In genomic region chr12:70837792-70838321, GRCm38 (mm10) we compare ENCODE assay signal across 13 mouse cellular contexts. TPM values are rescaled to one million over a fixed set of nuclear protein-coding genes. Genes with fewer than 3 reads are reported as not detected.
DNase-seq lines count a peak whose midpoint lies in the region; ATAC-seq and TF ChIP-seq lines count a peak whose summit lies in the region.
"Had no signal": no experiment of that assay in that cellular context is flagged by ENCODE, and none has a peak within 500 bp of the region (broad histone marks: within the 10 kb centered on the region; RNA-seq: fewer than 3 reads in every experiment).

No protein-coding gene starts in this region.

- no peaks in the 10 kb centered on the region for H3K27me3 ChIP-seq in heart, embryonic 10.5 days (ENCODE audit: insufficient read depth, poor library complexity, severe bottlenecking)
- H3K27me3 ChIP-seq in kidney, adult 2 months (replicated peaks; ENCODE audit: control insufficient read depth, insufficient read depth, low read length): no peaks in the 10 kb centered on the region
- H3K27me3 ChIP-seq in hindbrain, postnatal 0 days (ENCODE audit: insufficient read depth, low read length): no peaks in the 10 kb centered on the region

- H3K36me3 ChIP-seq in heart, embryonic 10.5 days: peaks cover 9% of the 10 kb centered on the region; the same call in 1 of the 2 replicates
- no peaks in the 10 kb centered on the region for H3K36me3 ChIP-seq in kidney, adult 2 months (ENCODE audit: control insufficient read depth, insufficient read depth, low read length)
- H3K36me3 ChIP-seq in hindbrain, postnatal 0 days (ENCODE audit: insufficient read depth, low read length): no peaks in the 10 kb centered on the region

- H3K4me2 ChIP-seq in hindbrain, postnatal 0 days (ENCODE audit: low read depth, low read length): no peak overlapping the region

- DNase-seq in heart, adult 11 months: peak; percentile 95
- DNase-seq in heart, postnatal 10 days: no peak
- DNase-seq in adrenal gland, postnatal 14 days: peak; percentile 73
- peak; percentile 65 for DNase-seq in cerebellum, adult 9-11 months
- no peak for DNase-seq in heart, embryonic 10.5 days (ENCODE audit: low spot score)
- DNase-seq in kidney, postnatal 25 days: no peak
- DNase-seq in kidney, adult 2 months: no peak
- no peak for DNase-seq in hindbrain, postnatal 0 days (ENCODE audit: low spot score)
- DNase-seq: lung, postnatal 36 days; retina, postnatal 1 day; thymus, postnatal 25 days had no signal

- H3K27ac ChIP-seq in heart, embryonic 10.5 days: 0 out of 2 replicates have a peak overlapping the region, but pooled peaks have one; percentile 36
- no peak overlapping the region for H3K27ac ChIP-seq in kidney, adult 2 months (ENCODE audit: insufficient read depth, low read depth, low read length)
- H3K27ac ChIP-seq in hindbrain, postnatal 0 days: no peak overlapping the region

- no peak overlapping the region for H3K4me3 ChIP-seq in heart, embryonic 10.5 days
- H3K4me3 ChIP-seq in kidney, adult 2 months (ENCODE audit: insufficient read depth, low read depth, low read length): no peak overlapping the region
- H3K4me3 ChIP-seq in hindbrain, postnatal 0 days (ENCODE audit: low read length): no peak overlapping the region
- H3K4me3 ChIP-seq: erythroblast, embryonic 14.5 days had no signal

- no peak for TF ChIP-seq CTCF in kidney, adult 2 months (conservative IDR thresholded peaks at IDR 0.05; ENCODE audit: insufficient read depth, insufficient read length, low read depth, low read length)
- no peak for TF ChIP-seq CTCF in hindbrain, postnatal 0 days (IDR thresholded peaks at IDR 0.05; ENCODE audit: low read depth)

- H3K9ac ChIP-seq in hindbrain, postnatal 0 days (replicated peaks; ENCODE audit: low read length): no peak overlapping the region

- intact Hi-C loops in heart, postnatal 10 days (cut with DNase I): no loop called here

- H3K4me1 ChIP-seq in heart, embryonic 10.5 days: peaks cover 20% of the 10 kb centered on the region
- H3K4me1 ChIP-seq in kidney, adult 2 months (ENCODE audit: control insufficient read depth, insufficient read depth, low read length): no peaks in the 10 kb centered on the region
- no peaks in the 10 kb centered on the region for H3K4me1 ChIP-seq in hindbrain, postnatal 0 days (ENCODE audit: insufficient read depth, low read length)

- WGBS in heart, embryonic 10.5 days: 64% methylated on average over 12 of the region's 12 CpGs
- WGBS in kidney, adult 2 months: 61% methylated on average over 12 of the region's 12 CpGs
- 61% methylated on average over 12 of the region's 12 CpGs for WGBS in hindbrain, postnatal 0 days

- no peak for TF ChIP-seq POLR2A in kidney, adult 2 months (IDR thresholded peaks at IDR 0.05; ENCODE audit: low read depth, low read length)

- no peaks in the 10 kb centered on the region for H3K9me3 ChIP-seq in heart, embryonic 10.5 days
- no peaks in the 10 kb centered on the region for H3K9me3 ChIP-seq in hindbrain, postnatal 0 days (ENCODE audit: low read length)

- ATAC-seq in hindbrain, postnatal 0 days: no peak
- ATAC-seq: hindbrain, embryonic 16.5 days had no signal

RNA-seq across cellular contexts. Expression of gene Frmd6, which starts 12.5 kb away (rescaled TPM):
- total RNA-seq in heart, postnatal 10 days (2021): 10 to 100 TPM; 44.5 to 51.4 TPM
- 44.9 and 45.1 TPM in 2 replicates for total RNA-seq in adrenal gland, postnatal 14 days (2021)
- polyA plus RNA-seq in heart, embryonic 10.5 days (2016; fragmentation: Nextera tagmentation; extraction: Ambion mirVana): 20.1 and 20.4 TPM in 2 replicates
- 6.4 and 6.8 TPM in 2 replicates for polyA plus RNA-seq in kidney, adult 2 months (2012; rRNA removed)
- total RNA-seq in hindbrain, postnatal 0 days (2014; rRNA removed): 7.0 and 7.9 TPM in 2 replicates
- 5.8 and 6.5 TPM in 2 replicates for polyA plus RNA-seq in hindbrain, postnatal 0 days (2015; fragmentation: Nextera tagmentation; extraction: Ambion mirVana)

Comparison
In these comparisons a context has a peak if more than half of its experiments do, and no peak if none do; other contexts are left out.
1. DNase-seq: peak in heart, adult 11 months (single experiment), adrenal gland, postnatal 14 days (single experiment) and cerebellum, adult 9-11 months (single experiment); none in heart, postnatal 10 days (0 of 2), heart, embryonic 10.5 days (single experiment), kidney, postnatal 25 days (0 of 2), kidney, adult 2 months (single experiment) and hindbrain, postnatal 0 days (single experiment).